Mouse (Mus musculus): ENCODE results near the gene Dnajc14. TPM values are rescaled to one million over a fixed set of nuclear protein-coding genes. Genes with fewer than 3 reads are reported as not detected.

Dnajc14 gene
- total and polyA plus RNA-seq, 3 experiments = 25.3 to 33.7 (median 32.6) TPM

DNA sequence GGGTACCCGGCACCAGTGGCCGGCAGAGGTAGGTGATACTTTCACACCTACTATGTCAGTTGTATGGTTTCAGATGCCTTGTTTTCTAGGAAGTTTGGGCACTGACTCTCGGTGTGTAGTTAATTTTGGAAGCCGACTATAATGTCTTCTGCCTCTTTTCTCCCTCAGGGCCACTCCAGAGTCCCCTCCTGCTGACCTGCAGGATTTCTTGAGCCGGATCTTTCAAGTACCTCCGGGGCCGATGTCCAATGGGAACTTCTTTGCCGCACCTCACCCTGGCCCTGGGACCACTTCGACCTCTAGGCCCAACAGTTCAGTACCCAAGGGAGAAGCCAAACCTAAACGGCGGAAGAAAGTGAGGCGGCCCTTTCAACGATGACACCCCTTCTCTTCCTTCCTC, 13.2 kb downstream of the Dnajc14 start, which contains the start of gene Sarnp:
Sarnp (plus strand) TSS at position 301 of the 400 bp plus-strand sequence.
- H3K36me3 ChIP-seq (replicated peaks in 1 of 2; ENCODE audit: control insufficient read depth in 1 of 2, insufficient read depth in 1 of 2, low read length in 1 of 2) = peaks cover 45 to 72% of the 10 kb centered on the region in 2 experiments
- H3K4me2 ChIP-seq (ENCODE audit: insufficient read depth, low read depth, poor library complexity, severe bottlenecking) = no peak within 1 kb of the TSS
- dilution Hi-C loops (cut with MboI; ENCODE audit: extremely low pct_ligation_motif_present, extremely low pct_unique_long_range_greater_than_20kb, low sequenced_read_pairs) (no loop called here), in situ Hi-C loops (cut with MboI; ENCODE audit: low pct_ligation_motif_present, low pct_unique_long_range_greater_than_20kb, low sequenced_read_pairs) (no loop called here)
- no peak for TF ChIP-seq ZC3H11A (IDR thresholded peaks at IDR 0.05; ENCODE audit: low read depth, low read length)
- no peak for TF ChIP-seq ELF1 (IDR thresholded peaks at IDR 0.05; ENCODE audit: low read depth, low read length)
- no peak for TF ChIP-seq EP300 (IDR thresholded peaks at IDR 0.05; ENCODE audit: low read length)
- TF ChIP-seq JUN (IDR thresholded peaks at IDR 0.05; ENCODE audit: insufficient read depth, low read depth, low read length) = no peak
- TF ChIP-seq USF1 (IDR thresholded peaks at IDR 0.05; ENCODE audit: low read depth, low read length) = no peak
- TF ChIP-seq MAZ (IDR thresholded peaks at IDR 0.05; ENCODE audit: low read depth, low read length) = no peak
- TF ChIP-seq ZKSCAN1 (IDR thresholded peaks at IDR 0.05; ENCODE audit: borderline replicate concordance, low read depth, low read length) = no peak
- TF ChIP-seq JUND (conservative IDR thresholded peaks at IDR 0.05; ENCODE audit: low read depth, low read length) = no peak
- TF ChIP-seq RCOR1 (conservative IDR thresholded peaks at IDR 0.05; ENCODE audit: low read depth, low read length) = no peak
- H3K79me2 ChIP-seq (replicated peaks; ENCODE audit: control insufficient read depth, extremely low read depth, insufficient read depth, poor library complexity, severe bottlenecking) = peaks cover 8% of the 10 kb centered on the region
- H3K27ac ChIP-seq (ENCODE audit: insufficient read depth, low read depth) = no peak within 1 kb of the TSS
- no peaks in the 10 kb centered on the region for H3K27me3 ChIP-seq (replicated peaks)
- no peak within 1 kb of the TSS for H3K9ac ChIP-seq (ENCODE audit: insufficient read depth, low read depth)
- peaks cover 0 to 18% of the 10 kb centered on the region in 2 experiments; a peak in 2 of 4 replicates for H3K4me1 ChIP-seq (ENCODE audit: control insufficient read depth in 1 of 2, insufficient read depth in 2 of 2)
- H3K9me3 ChIP-seq (replicated peaks; ENCODE audit: low read length) = no peaks in the 10 kb centered on the region
- no peak within 1 kb of the TSS for H3K4me3 ChIP-seq (replicated peaks in 1 of 3; ENCODE audit: low read depth in 2 of 3, low read length in 2 of 3, poor library complexity in 1 of 3)
- no peak for DNase-seq (ENCODE audit: extremely low read depth)

DNA sequence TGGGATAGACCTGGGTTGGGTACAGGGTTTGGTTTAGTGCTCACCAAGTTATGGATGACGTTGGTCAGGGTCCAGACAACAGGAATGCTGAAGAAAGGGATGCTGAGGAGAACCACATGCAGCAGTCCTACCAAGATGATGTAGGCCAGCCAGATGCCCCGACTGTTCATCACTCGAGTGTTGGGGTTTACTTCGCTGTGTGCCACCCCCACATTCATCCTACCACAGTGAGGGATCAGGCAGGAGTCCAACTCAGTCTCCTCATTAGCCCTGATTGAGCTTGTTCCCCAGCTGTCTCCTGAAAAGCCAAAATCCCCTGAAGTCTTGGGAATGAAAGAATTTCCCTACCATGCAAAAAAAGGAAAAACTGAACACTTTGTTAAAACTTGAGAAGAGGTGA, 16.4 kb downstream of the Dnajc14 start:
- H3K4me1 ChIP-seq (ENCODE audit: control insufficient read depth in 1 of 2, insufficient read depth in 2 of 2) = peaks cover 0 to 28% of the 10 kb centered on the region in 2 experiments; a peak in 2 of 4 replicates
- DNase-seq (ENCODE audit: extremely low read depth) = no peak
- H3K4me2 ChIP-seq (ENCODE audit: insufficient read depth, low read depth, poor library complexity, severe bottlenecking) = peak overlapping the region; percentile 49; the same call in 1 of the 2 replicates
- no peak overlapping the region for H3K27ac ChIP-seq (ENCODE audit: insufficient read depth, low read depth)
- H3K27me3 ChIP-seq (replicated peaks) = no peaks in the 10 kb centered on the region
- no peak for TF ChIP-seq USF1 (IDR thresholded peaks at IDR 0.05; ENCODE audit: low read depth, low read length)
- no peak for TF ChIP-seq CHD2 (IDR thresholded peaks at IDR 0.05; ENCODE audit: low read length)
- TF ChIP-seq PAX5 (IDR thresholded peaks at IDR 0.05; ENCODE audit: low read length) = no peak
- TF ChIP-seq SIN3A (IDR thresholded peaks at IDR 0.05; ENCODE audit: low read length) = no peak
- no peak for TF ChIP-seq MYC (IDR thresholded peaks at IDR 0.05; ENCODE audit: low read depth, low read length)
- TF ChIP-seq ZC3H11A (IDR thresholded peaks at IDR 0.05; ENCODE audit: low read depth, low read length) = no peak
- TF ChIP-seq POLR2A (IDR thresholded peaks at IDR 0.05; ENCODE audit: low read depth, low read length) = no peak
- TF ChIP-seq IRF4 (IDR thresholded peaks at IDR 0.05; ENCODE audit: low read depth, low read length) = no peak
- TF ChIP-seq RAD21 (IDR thresholded peaks at IDR 0.05; ENCODE audit: low read depth, low read length) = no peak
- TF ChIP-seq MAZ (IDR thresholded peaks at IDR 0.05; ENCODE audit: low read depth, low read length) = no peak
- no peak for TF ChIP-seq JUND (conservative IDR thresholded peaks at IDR 0.05; ENCODE audit: low read depth, low read length)
- TF ChIP-seq SMC3 (IDR thresholded peaks at IDR 0.05; ENCODE audit: low read depth, low read length) = no peak
- no peak for TF ChIP-seq USF2 (conservative IDR thresholded peaks at IDR 0.05; ENCODE audit: low read depth, low read length)
- TF ChIP-seq NELFE (IDR thresholded peaks at IDR 0.05; ENCODE audit: low read depth, low read length) = no peak
- no peak for TF ChIP-seq ETS1 (conservative IDR thresholded peaks at IDR 0.05; ENCODE audit: low read depth, low read length)
- no peak for TF ChIP-seq ZKSCAN1 (IDR thresholded peaks at IDR 0.05; ENCODE audit: borderline replicate concordance, low read depth, low read length)
- TF ChIP-seq CTCF (conservative IDR thresholded peaks at IDR 0.05 in 1 of 2, IDR thresholded peaks at IDR 0.05 in 1 of 2; ENCODE audit: low read depth in 2 of 2, low read length in 2 of 2) = no peak
- no peak for TF ChIP-seq TCF12 (IDR thresholded peaks at IDR 0.05; ENCODE audit: low read depth, low read length)
- TF ChIP-seq EP300 (IDR thresholded peaks at IDR 0.05; ENCODE audit: low read length) = no peak
- dilution Hi-C loops (cut with MboI; ENCODE audit: extremely low pct_ligation_motif_present, extremely low pct_unique_long_range_greater_than_20kb, low sequenced_read_pairs) = no loop called here
- no peaks in the 10 kb centered on the region for H3K9me3 ChIP-seq (replicated peaks; ENCODE audit: low read length)
- no peak overlapping the region for H3K4me3 ChIP-seq (replicated peaks in 1 of 3; ENCODE audit: low read depth in 2 of 3, low read length in 2 of 3, poor library complexity in 1 of 3)
- H3K79me2 ChIP-seq (replicated peaks; ENCODE audit: control insufficient read depth, extremely low read depth, insufficient read depth, poor library complexity, severe bottlenecking) = peaks cover 38% of the 10 kb centered on the region
- no peak overlapping the region for H3K9ac ChIP-seq (ENCODE audit: insufficient read depth, low read depth)
- in situ Hi-C loops (cut with MboI; ENCODE audit: low pct_ligation_motif_present, low pct_unique_long_range_greater_than_20kb, low sequenced_read_pairs) = loop anchor here (5.0 kb wide), 1 partner anchor 48 kb away; no protein-coding TSS in a partner anchor
- H3K36me3 ChIP-seq (replicated peaks in 1 of 2; ENCODE audit: control insufficient read depth in 1 of 2, insufficient read depth in 1 of 2, low read length in 1 of 2) = peaks cover 35 to 63% of the 10 kb centered on the region in 2 experiments
